Mouse (Mus musculus) lung, postnatal 0 days (tissue): ENCODE data around the gene Parp14.

ENCODE experiments used
- CTCF ChIP-seq: IDR thresholded peaks from 2 replicates; pipeline ENCODE4 v1.5.1; 2016; ENCODE audit warnings: antibody characterized with exemption, mild to moderate bottlenecking
- EP300 ChIP-seq: IDR thresholded peaks from 2 replicates; pipeline ENCODE4 v1.6.1; 2016; ENCODE audit warnings: antibody characterized with exemption, mild to moderate bottlenecking, control low read depth

DNA sequence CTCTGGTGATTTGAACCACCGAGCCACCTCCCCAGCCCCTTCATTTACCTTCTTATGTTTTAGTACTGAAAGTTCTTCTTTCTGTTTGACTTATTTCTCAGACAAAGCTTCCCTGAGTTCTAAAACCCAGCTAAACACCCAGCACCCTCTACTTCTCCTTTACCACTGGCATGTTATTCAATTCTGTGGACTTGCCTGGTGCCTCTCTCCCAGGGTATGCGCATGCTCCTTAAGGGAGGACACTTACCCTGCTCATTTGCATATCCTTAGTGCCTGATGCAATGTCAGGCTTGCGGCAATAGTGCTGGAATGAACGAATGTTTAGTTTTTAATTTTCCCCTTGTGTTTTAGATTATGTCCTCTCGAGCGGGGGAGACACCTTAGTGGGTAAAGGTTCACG is 16.8 kb upstream of the Parp14 start:
- TF ChIP-seq CTCF (no peak), EP300 (no peak)
